Mouse (Mus musculus) left cerebral cortex, postnatal 36 days (tissue): Measurements from ENCODE around the gene Tnk1. TPM values are rescaled to one million over a fixed set of nuclear protein-coding genes. Genes with fewer than 3 reads are reported as not detected.
"Not testable (repeated sequence)": the region's sequence is repeated elsewhere in the genome, so short reads cannot be mapped to it uniquely, and the experiment has no call there.

ENCODE experiments used
- DNase-seq, 2 experiments: peaks; one replicate each; pipeline ENCODE4 v3.0.0; 2021 to 2022; ENCODE audit warnings: low spot score in 2 of 2, mixed read lengths in 1 of 2
- intact Hi-C: fragments of 180-260 bp; cut with DNase I; formaldehyde crosslinking; loops from one replicate; pipeline ENCODE4 v1.15.1; 2025
- total RNA-seq, 2 experiments: library from RNA; stranded (reverse); gene quantifications; 2 replicates each; pipeline ENCODE4 v1.2.3; 2021

Gene Tnk1
- total RNA-seq, 2 experiments from 2014 or later = not detected

- peak in 1 of 2 experiments; percentile 29 for DNase-seq
- intact Hi-C loops = no loop called here
Observed at GRCm38 (mm10) chr11:69880506-69880852, 21.9 kb upstream of the Tnk1 start.

GRCm38 (mm10) chr11:69879711-69880110, 21.2 kb upstream of the Tnk1 start:
- intact Hi-C loops = loop anchor here (5.0 kb wide), 1 partner anchor 77 kb away; the partner anchor contains the start of gene Fgf11

GRCm38 (mm10) chr11:69878952-69879351, 20.4 kb upstream of the Tnk1 start:
- no peak for DNase-seq
- intact Hi-C loops = loop anchor here (5.0 kb wide), 1 partner anchor 77 kb away; the partner anchor contains the start of gene Fgf11

More at GRCm38 (mm10) chr11:69879711-69880110, 21.2 kb upstream of the Tnk1 start:
- no peak for DNase-seq

GRCm38 (mm10) chr11:69878399-69878798, 19.9 kb upstream of the Tnk1 start:
- intact Hi-C loops = loop anchor here (5.0 kb wide), 1 partner anchor 76 kb away; the partner anchor contains the start of gene Fgf11

GRCm38 (mm10) chr11:69877878-69878277, 19.3 kb upstream of the Tnk1 start, which contains the start of gene Tmem95:
TSS of gene Tmem95 (minus strand) at chr11:69878018.
- no peak for DNase-seq
- intact Hi-C loops = loop anchor here (5.0 kb wide), 1 partner anchor 76 kb away; the partner anchor contains the start of gene Fgf11

More at GRCm38 (mm10) chr11:69878399-69878798, 19.9 kb upstream of the Tnk1 start:
- DNase-seq = no peak

- DNase-seq = peak; percentile 67 to 74
- intact Hi-C loops = loop anchor here (5.0 kb wide), 1 partner anchor 75 kb away; the partner anchor contains the start of gene Fgf11
Observed at GRCm38 (mm10) chr11:69876867-69877266, 18.3 kb upstream of the Tnk1 start.

GRCm38 (mm10) chr11:69876186-69876585, 17.7 kb upstream of the Tnk1 start:
- intact Hi-C loops = loop anchor here (5.0 kb wide), 1 partner anchor 74 kb away; the partner anchor contains the start of gene Fgf11
- peak; percentile 23 to 30 for DNase-seq

- intact Hi-C loops = no loop called here
Observed at GRCm38 (mm10) chr11:69872451-69872850, 13.9 kb upstream of the Tnk1 start.

GRCm38 (mm10) chr11:69871822-69872221, 13.3 kb upstream of the Tnk1 start:
- DNase-seq = no peak
- intact Hi-C loops = no loop called here

More at GRCm38 (mm10) chr11:69872451-69872850, 13.9 kb upstream of the Tnk1 start:
- no peak for DNase-seq

- no peak for DNase-seq
- intact Hi-C loops = no loop called here
Observed at GRCm38 (mm10) chr11:69870289-69871069, 11.9 kb upstream of the Tnk1 start.

- no peak for DNase-seq
- intact Hi-C loops = no loop called here
Observed at GRCm38 (mm10) chr11:69867335-69867734, 8.8 kb upstream of the Tnk1 start.

- intact Hi-C loops = no loop called here
- no peak for DNase-seq
Observed at GRCm38 (mm10) chr11:69865561-69865960, 7.0 kb upstream of the Tnk1 start.

GRCm38 (mm10) chr11:69864138-69864860, 5.8 kb upstream of the Tnk1 start:
- intact Hi-C loops = no loop called here
- no peak for DNase-seq

GRCm38 (mm10) chr11:69863729-69864128, 5.2 kb upstream of the Tnk1 start:
- DNase-seq, intact Hi-C loops: not testable (repeated sequence)

GRCm38 (mm10) chr11:69855347-69855746, 3.2 kb downstream of the Tnk1 start:
- intact Hi-C loops = no loop called here
- DNase-seq = no peak

GRCm38 (mm10) chr11:69854680-69855079, 3.9 kb downstream of the Tnk1 start:
- no peak for DNase-seq
- intact Hi-C loops = no loop called here

GRCm38 (mm10) chr11:69853994-69854393, 4.5 kb downstream of the Tnk1 start:
- intact Hi-C loops = no loop called here

GRCm38 (mm10) chr11:69850754-69851153, 7.8 kb downstream of the Tnk1 start:
- intact Hi-C loops = no loop called here
- DNase-seq = no peak

More at GRCm38 (mm10) chr11:69853994-69854393, 4.5 kb downstream of the Tnk1 start:
- no peak for DNase-seq

GRCm38 (mm10) chr11:69849884-69850283, 8.6 kb downstream of the Tnk1 start:
- intact Hi-C loops = no loop called here

GRCm38 (mm10) chr11:69849128-69849527, 9.4 kb downstream of the Tnk1 start:
- intact Hi-C loops = no loop called here

More at GRCm38 (mm10) chr11:69849884-69850283, 8.6 kb downstream of the Tnk1 start:
- DNase-seq = no peak

More at GRCm38 (mm10) chr11:69849128-69849527, 9.4 kb downstream of the Tnk1 start:
- DNase-seq = no peak
